Mouse (Mus musculus) activated CD4-positive, CD25-positive, alpha-beta regulatory T cell, adult 4 months (primary cell): ENCODE measurements around the gene Acp1. TPM values are rescaled to one million over a fixed set of nuclear protein-coding genes. Genes with fewer than 3 reads are reported as not detected.

Experiments used
- ATAC-seq: one replicate; pipeline ENCODE4 v1.8.0; 2017
- polyA plus RNA-seq, 2 experiments: library from polyadenylated mRNA; unstranded; fragments of 100-300 nt; shearing (Covaris generic); gene quantifications; one replicate each; pipeline ENCODE4 v1.2.1; 2017

The Acp1 gene
- polyA plus RNA-seq, 2 experiments from 2014 or later = 94.4 to 106 TPM

GRCm38 (mm10) chr12:30856172-30856571, 55.2 kb downstream of the Acp1 start:
- ATAC-seq = no peak

GRCm38 (mm10) chr12:30855442-30856159, 55.8 kb downstream of the Acp1 start:
- no peak for ATAC-seq

GRCm38 (mm10) chr12:30851871-30852270, 59.5 kb downstream of the Acp1 start:
- no peak for ATAC-seq

- no peak for ATAC-seq
These were observed 60.5 kb downstream of the Acp1 start for GRCm38 (mm10) chr12:30850902-30851301.

- ATAC-seq = no peak
These were observed 62.9 kb downstream of the Acp1 start for GRCm38 (mm10) chr12:30848521-30848920.

Other genes with a start within 250 kb of the Acp1 start
- gene Alkal2, start 27.3 kb downstream of the Acp1 start, polyA plus RNA-seq = not detected
- gene Sh3yl1, start 79 bp upstream of the Acp1 start, polyA plus RNA-seq = under 1 TPM; 0.37 to 0.88 TPM
- not detected for gene Fam110c, start 162.3 kb upstream of the Acp1 start, polyA plus RNA-seq